Comparison of ENCODE assay signal across 10 mouse cellular contexts in genomic region chr11:105731541-105731940, GRCm38 (mm10).
A peak's percentile ranks its signal among the peaks of the same experiment; 100 is the strongest.
DNase-seq lines count a peak whose midpoint lies in the region; ATAC-seq lines count a peak whose summit lies in the region.
"Had no signal": no experiment of that assay in that cellular context is flagged by ENCODE, and none has a peak within 500 bp of the region (broad histone marks: within the 10 kb centered on the region; RNA-seq: fewer than 3 reads in every experiment).

No protein-coding gene starts in this region.

- no peaks in the 10 kb centered on the region for H3K27me3 ChIP-seq in hindbrain, embryonic 14.5 days (ENCODE audit: control insufficient read depth, insufficient read depth, low read length)
- H3K27me3 ChIP-seq in midbrain, embryonic 10.5 days (ENCODE audit: low read depth, poor library complexity, severe bottlenecking) = no peaks in the 10 kb centered on the region
- H3K27me3 ChIP-seq: embryonic facial prominence, embryonic 12.5 days had no signal

- ATAC-seq in hindbrain, embryonic 14.5 days (ENCODE audit: low FRiP score) = peak; percentile 77

- H3K9ac ChIP-seq in hindbrain, embryonic 14.5 days = 0 out of 2 replicates have a peak overlapping the region, but pooled peaks have one; percentile 8
- H3K9ac ChIP-seq: embryonic facial prominence, embryonic 12.5 days had no signal

- no peaks in the 10 kb centered on the region for H3K36me3 ChIP-seq in hindbrain, embryonic 14.5 days (replicated peaks; ENCODE audit: control insufficient read depth, insufficient read depth)
- no peaks in the 10 kb centered on the region for H3K36me3 ChIP-seq in midbrain, embryonic 10.5 days
- H3K36me3 ChIP-seq: embryonic facial prominence, embryonic 12.5 days had no signal

- peak overlapping the region; percentile 1 for H3K4me3 ChIP-seq in hindbrain, embryonic 14.5 days (replicated peaks; ENCODE audit: low read length)
- H3K4me3 ChIP-seq in midbrain, embryonic 10.5 days = no peak overlapping the region
- H3K4me3 ChIP-seq: embryonic facial prominence, embryonic 12.5 days had no signal

- peak overlapping the region; percentile 37 for H3K4me2 ChIP-seq in hindbrain, embryonic 14.5 days (replicated peaks)
- H3K4me2 ChIP-seq: embryonic facial prominence, embryonic 12.5 days had no signal

- WGBS in hindbrain, embryonic 14.5 days = 29% methylated on average over 6 of the region's 6 CpGs
- WGBS in midbrain, embryonic 10.5 days = 59% methylated on average over 6 of the region's 6 CpGs

- peak; percentile 5 for DNase-seq in ZHBTc4 (ENCODE audit: low read depth, low spot score)
- peak; percentile 16 to 24 for DNase-seq in cerebellum, postnatal 36 days
- DNase-seq in hindbrain, embryonic 14.5 days (ENCODE audit: low spot score) = peak; percentile 78
- DNase-seq in midbrain, embryonic 10.5 days (ENCODE audit: low spot score) = peak; percentile 29
- DNase-seq in adrenal gland, adult 8-10 months = no peak
- no peak for DNase-seq in adrenal gland, postnatal 10 days
- DNase-seq in thymus, postnatal 0 days (ENCODE audit: low spot score) = no peak
- DNase-seq in adrenal gland, postnatal 14 days = no peak
- DNase-seq: kidney, postnatal 25 days had no signal

- peaks cover 18% of the 10 kb centered on the region for H3K4me1 ChIP-seq in hindbrain, embryonic 14.5 days (replicated peaks; ENCODE audit: control insufficient read depth, insufficient read depth, low read length)
- H3K4me1 ChIP-seq in midbrain, embryonic 10.5 days = peaks cover 15% of the 10 kb centered on the region
- H3K4me1 ChIP-seq: embryonic facial prominence, embryonic 12.5 days had no signal

- peak overlapping the region; percentile 79 for H3K27ac ChIP-seq in hindbrain, embryonic 14.5 days
- H3K27ac ChIP-seq in midbrain, embryonic 10.5 days (replicated peaks) = no peak overlapping the region
- H3K27ac ChIP-seq: embryonic facial prominence, embryonic 12.5 days had no signal

- H3K9me3 ChIP-seq in hindbrain, embryonic 14.5 days (ENCODE audit: control insufficient read depth, low read length) = no peaks in the 10 kb centered on the region
- H3K9me3 ChIP-seq in midbrain, embryonic 10.5 days (replicated peaks) = no peaks in the 10 kb centered on the region
- H3K9me3 ChIP-seq: embryonic facial prominence, embryonic 12.5 days had no signal

Comparison
In these comparisons a context has a peak if more than half of its experiments do, and no peak if none do; other contexts are left out.
1. DNase-seq: peak in ZHBTc4 (single experiment), cerebellum, postnatal 36 days (2 of 2), hindbrain, embryonic 14.5 days (single experiment) and midbrain, embryonic 10.5 days (single experiment); none in adrenal gland, adult 8-10 months (single experiment), adrenal gland, postnatal 10 days (single experiment), thymus, postnatal 0 days (single experiment) and adrenal gland, postnatal 14 days (single experiment).